Mouse (Mus musculus) hindbrain, embryonic 15.5 days (tissue): ENCODE results near the gene Krt1. TPM values are rescaled to one million over a fixed set of nuclear protein-coding genes. Genes with fewer than 3 reads are reported as not detected.

Experiments
- ATAC-seq: fragments of 200-750 bp; cut with Nextera tagmentation; 2 replicates; pipeline ENCODE4 v1.8.0; 2017; ENCODE audit warnings: low read depth, moderate number of reproducible peaks, moderate TSS enrichment; ENCODE audit not compliant: low FRiP score
- H3K27ac ChIP-seq: fragments of 300-500 bp; sonication (generic); replicated peaks from 2 replicates; pipeline ENCODE4 v1.5.1; 2015; ENCODE audit warnings: mild to moderate bottlenecking, inconsistent platforms
- H3K27me3 ChIP-seq: fragments of 300-500 bp; sonication (generic); 2 replicates; pipeline ENCODE4 v1.6.1; 2015; ENCODE audit warnings: control low read depth, inconsistent platforms
- H3K36me3 ChIP-seq: fragments of 300-500 bp; sonication (generic); 2 replicates; pipeline ENCODE4 v1.6.1; 2015; ENCODE audit warnings: control low read depth, inconsistent platforms
- H3K4me1 ChIP-seq: fragments of 300-500 bp; sonication (generic); replicated peaks from 2 replicates; pipeline ENCODE4 v1.6.1; 2015; ENCODE audit warnings: control low read depth, inconsistent platforms
- H3K4me2 ChIP-seq: fragments of 300-500 bp; sonication (generic); 2 replicates; pipeline ENCODE4 v1.6.1; 2015; ENCODE audit warnings: moderate library complexity, mild to moderate bottlenecking, inconsistent platforms
- H3K4me3 ChIP-seq: fragments of 300-500 bp; sonication (generic); 2 replicates; pipeline ENCODE4 v1.5.1; 2015; ENCODE audit warnings: mild to moderate bottlenecking, inconsistent platforms
- H3K9ac ChIP-seq: fragments of 300-500 bp; sonication (generic); 2 replicates; pipeline ENCODE4 v1.6.1; 2015; ENCODE audit warnings: inconsistent platforms
- H3K9me3 ChIP-seq: fragments of 300-500 bp; sonication (generic); 2 replicates; pipeline ENCODE4 v1.6.1; 2016; ENCODE audit warnings: control low read depth, inconsistent platforms
- WGBS: fragments of 180-500 bp; shearing (Covaris S2); methylation state at CpG from one replicate; pipeline ENCODE4 v1.1.7; 2015; 5-methylcytosine and 5-hydroxymethylcytosine counted together
- polyA plus RNA-seq: library from polyadenylated mRNA; unstranded; fragments of >200 nt; fragmentation: Nextera tagmentation; extraction: Ambion mirVana; gene quantifications from 2 replicates; pipeline ENCODE4 v1.2.1, GENCODE M21; 2015

Gene Krt1
- polyA plus RNA-seq, 1 experiment from 2014 or later, result 19.3 TPM

- H3K27ac ChIP-seq, result no peak overlapping the region
- H3K9ac ChIP-seq, result no peak overlapping the region
- H3K9me3 ChIP-seq, result no peaks in the 10 kb centered on the region
- no peaks in the 10 kb centered on the region for H3K36me3 ChIP-seq
- H3K4me3 ChIP-seq, result no peak overlapping the region
- H3K4me2 ChIP-seq, result no peak overlapping the region
- H3K27me3 ChIP-seq, result peaks cover 18% of the 10 kb centered on the region
- 46% methylated on average over 5 of the region's 5 CpGs for WGBS
- H3K4me1 ChIP-seq, result peaks cover 21% of the 10 kb centered on the region
- ATAC-seq, result no peak
Measured at GRCm38 (mm10) chr15:101856696-101857095, 6.1 kb upstream of the Krt1 start.

DNA sequence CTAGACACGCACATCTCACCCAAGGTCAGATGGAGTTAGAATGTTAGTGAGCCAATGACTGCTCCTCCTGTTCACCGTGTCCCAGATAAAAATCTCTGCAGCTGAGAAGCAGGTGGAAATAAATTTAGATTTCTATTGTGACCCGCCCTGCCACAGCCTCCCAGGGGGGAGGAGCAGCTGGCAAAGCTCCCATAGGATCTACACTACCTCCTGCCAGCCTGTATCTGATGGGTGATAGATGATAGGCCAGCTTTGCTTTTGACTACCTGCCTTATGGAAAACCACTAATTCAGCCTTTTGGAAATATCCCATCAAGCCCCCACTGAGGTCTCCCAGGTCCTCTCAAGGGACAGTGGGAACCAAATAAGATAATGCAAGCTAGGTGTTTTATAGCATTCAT is 5.1 kb upstream of the Krt1 start:
- Histone ChIP-seq H3K9me3 (no peaks in the 10 kb centered on the region), H3K4me2 (no peak overlapping the region), H3K27me3 (peaks cover 10% of the 10 kb centered on the region), H3K4me1 (peaks cover 20% of the 10 kb centered on the region), H3K9ac (no peak overlapping the region), H3K36me3 (no peaks in the 10 kb centered on the region), H3K4me3 (no peak overlapping the region), H3K27ac (no peak overlapping the region)
- WGBS, result 60% methylated on average over 3 of the region's 3 CpGs
- no peak for ATAC-seq

DNA sequence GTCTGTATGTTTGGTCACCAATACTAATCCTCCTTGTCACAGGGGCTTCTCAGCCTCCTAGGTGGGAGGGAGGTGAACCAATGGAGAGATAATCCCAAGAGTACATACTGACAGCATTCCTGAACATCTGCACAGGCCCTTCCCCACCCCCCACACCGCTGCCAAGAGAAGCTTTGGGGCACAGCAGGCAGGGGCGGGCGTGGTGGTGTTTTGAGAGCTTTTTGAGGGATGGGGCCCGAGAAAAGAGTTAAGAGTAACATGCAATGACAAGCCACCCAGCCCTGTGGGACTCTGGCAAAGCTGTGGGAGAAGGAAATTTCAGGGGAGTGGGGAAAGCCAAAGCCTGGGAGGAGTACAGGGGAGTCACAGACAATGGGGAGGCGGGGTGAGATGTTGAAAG is 3.7 kb upstream of the Krt1 start:
- H3K4me1 ChIP-seq, result peaks cover 10% of the 10 kb centered on the region
- H3K9me3 ChIP-seq, result no peaks in the 10 kb centered on the region
- H3K4me2 ChIP-seq, result no peak overlapping the region
- no peaks in the 10 kb centered on the region for H3K36me3 ChIP-seq
- H3K4me3 ChIP-seq, result no peak overlapping the region
- no peak overlapping the region for H3K9ac ChIP-seq
- 21% methylated on average over 5 of the region's 5 CpGs for WGBS
- H3K27ac ChIP-seq, result no peak overlapping the region
- ATAC-seq, result no peak
- peaks cover 9% of the 10 kb centered on the region for H3K27me3 ChIP-seq

DNA sequence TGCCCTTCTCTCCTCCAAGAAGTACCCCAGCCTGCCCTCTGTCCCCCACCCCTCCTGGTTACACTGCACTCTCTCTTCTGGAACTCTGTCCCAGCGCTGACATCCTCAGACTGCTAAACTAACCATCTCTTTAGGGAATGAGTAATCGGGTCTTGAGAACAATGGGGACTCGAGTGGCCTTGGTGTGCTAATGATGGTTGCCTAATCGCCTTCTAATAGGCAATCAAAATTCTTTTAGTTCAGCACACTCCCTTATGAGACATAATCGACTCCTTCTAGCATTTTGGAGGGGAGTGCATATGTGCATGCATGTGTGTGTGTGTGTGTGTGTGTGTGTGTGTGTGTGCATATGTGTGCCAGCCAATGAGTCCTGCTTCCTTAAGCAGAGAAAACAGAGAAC is 2.0 kb upstream of the Krt1 start:
- 22% methylated on average over 5 of the region's 5 CpGs for WGBS
- Histone ChIP-seq H3K9me3 (no peaks in the 10 kb centered on the region), H3K27ac (no peak overlapping the region)

GRCm38 (mm10) chr15:101845971-101846403 is 4.6 kb downstream of the Krt1 start:
- peak overlapping the region; percentile 62 for H3K9ac ChIP-seq
- peak overlapping the region; percentile 76 for H3K4me2 ChIP-seq
- H3K4me1 ChIP-seq, result peaks cover 17% of the 10 kb centered on the region
- WGBS, result under 1% methylated on average over 32 of the region's 37 CpGs
- H3K9me3 ChIP-seq, result no peaks in the 10 kb centered on the region
- peak overlapping the region; percentile 52 for H3K4me3 ChIP-seq
- peak overlapping the region; percentile 89 for H3K27ac ChIP-seq
- no peaks in the 10 kb centered on the region for H3K36me3 ChIP-seq
- peak; percentile 88 for ATAC-seq
- no peaks in the 10 kb centered on the region for H3K27me3 ChIP-seq

More for the DNA sequence above, 2.0 kb upstream of the Krt1 start:
- no peak overlapping the region for H3K4me2 ChIP-seq
- 0 out of 2 replicates have a peak, but pooled peaks cover 3% of the 10 kb centered on the region for H3K4me1 ChIP-seq
- H3K36me3 ChIP-seq, result no peaks in the 10 kb centered on the region
- H3K27me3 ChIP-seq, result peaks cover 1% of the 10 kb centered on the region; the same call in 1 of the 2 replicates
- no peak overlapping the region for H3K4me3 ChIP-seq
- no peak overlapping the region for H3K9ac ChIP-seq
- ATAC-seq, result no peak

DNA sequence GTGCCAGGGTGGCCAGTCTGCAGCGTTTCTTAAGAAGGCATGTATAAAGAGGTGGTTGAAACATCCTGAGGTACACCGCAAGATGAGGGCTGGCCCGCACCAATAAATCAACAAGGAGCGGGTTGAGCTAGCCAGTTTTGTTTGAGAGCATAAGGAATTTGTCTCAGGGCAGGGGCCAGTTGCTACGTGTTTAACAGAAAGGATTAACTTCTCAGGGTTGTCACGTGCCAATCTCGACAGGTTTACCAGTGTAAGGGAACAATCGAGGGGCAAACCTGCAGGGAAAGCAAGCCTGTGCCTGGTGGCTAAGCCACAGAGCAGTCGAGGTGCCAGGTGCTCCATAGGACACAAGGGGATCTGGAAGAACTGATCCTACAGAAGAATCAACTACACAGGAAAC is 7.4 kb downstream of the Krt1 start:
- Histone ChIP-seq H3K4me3 (no peak overlapping the region), H3K4me1 (peaks cover 17% of the 10 kb centered on the region), H3K9me3 (no peaks in the 10 kb centered on the region), H3K36me3 (no peaks in the 10 kb centered on the region), H3K9ac (no peak overlapping the region), H3K27ac (no peak overlapping the region), H3K4me2 (no peak overlapping the region), H3K27me3 (no peaks in the 10 kb centered on the region)
- WGBS, result 72% methylated on average over 9 of the region's 9 CpGs
- ATAC-seq, result no peak

- Histone ChIP-seq H3K9me3 (no peaks in the 10 kb centered on the region), H3K36me3 (no peaks in the 10 kb centered on the region), H3K27ac (no peak overlapping the region), H3K4me1 (no peaks in the 10 kb centered on the region), H3K4me2 (no peak overlapping the region), H3K9ac (no peak overlapping the region), H3K27me3 (no peaks in the 10 kb centered on the region; the same call in 1 of the 2 replicates), H3K4me3 (no peak overlapping the region)
- ATAC-seq, result no peak
- WGBS, result 72% methylated on average over 5 of the region's 5 CpGs
Measured at GRCm38 (mm10) chr15:101834784-101835328, 15.7 kb downstream of the Krt1 start.

DNA sequence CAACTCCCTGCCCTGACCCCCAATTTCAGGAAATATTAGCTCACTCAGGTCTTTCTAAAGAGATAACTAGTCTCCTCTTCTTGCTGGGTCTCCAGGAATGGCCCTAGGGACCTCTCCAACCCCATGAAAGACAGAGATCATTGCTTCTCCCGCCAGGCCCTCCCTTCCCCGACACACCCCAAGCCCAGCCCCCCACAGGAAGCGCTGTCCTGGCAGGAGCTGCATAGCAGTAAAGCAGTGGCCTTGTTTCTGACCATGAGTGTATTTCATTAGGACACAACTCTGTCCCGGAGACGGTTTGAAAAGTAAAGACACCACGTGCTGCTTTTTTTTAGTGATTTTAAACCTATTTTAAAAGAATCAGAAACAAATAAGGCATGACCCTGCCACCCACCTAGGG is 17.5 kb downstream of the Krt1 start:
- Histone ChIP-seq H3K9me3 (no peaks in the 10 kb centered on the region), H3K27ac (no peak overlapping the region), H3K9ac (no peak overlapping the region), H3K4me1 (no peaks in the 10 kb centered on the region), H3K4me2 (no peak overlapping the region), H3K4me3 (no peak overlapping the region), H3K36me3 (no peaks in the 10 kb centered on the region), H3K27me3 (no peaks in the 10 kb centered on the region; the same call in 1 of the 2 replicates)
- whole genome bisulfite sequencing, result 50% methylated on average over 6 of the region's 6 CpGs
- no peak for ATAC-seq

DNA sequence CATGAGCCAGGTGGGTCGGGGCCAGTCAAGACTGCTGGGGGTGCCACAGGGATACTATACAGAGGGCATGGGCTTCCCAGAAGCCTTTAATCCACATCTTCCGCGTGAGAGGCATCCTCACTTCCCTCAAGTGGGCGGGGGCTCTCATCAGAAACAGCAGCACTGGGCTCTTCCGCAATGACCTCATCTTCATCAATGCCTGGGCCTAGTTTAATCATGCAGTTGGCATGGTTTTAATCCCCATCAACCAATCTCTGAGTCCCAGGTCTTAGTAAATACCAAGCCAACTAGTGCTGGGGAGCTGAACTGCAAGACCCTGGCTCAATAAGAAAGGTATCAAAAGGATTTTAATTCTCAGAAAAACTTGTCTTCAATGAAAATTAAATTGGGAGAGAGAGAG is 21.2 kb downstream of the Krt1 start:
- H3K4me3 ChIP-seq, result no peak overlapping the region
- H3K9ac ChIP-seq, result no peak overlapping the region
- H3K27me3 ChIP-seq, result no peaks in the 10 kb centered on the region; the same call in 1 of the 2 replicates
- no peaks in the 10 kb centered on the region for H3K9me3 ChIP-seq
- WGBS, result 71% methylated on average over 5 of the region's 5 CpGs
- H3K36me3 ChIP-seq, result no peaks in the 10 kb centered on the region
- no peak overlapping the region for H3K27ac ChIP-seq
- no peaks in the 10 kb centered on the region for H3K4me1 ChIP-seq
- no peak overlapping the region for H3K4me2 ChIP-seq
- ATAC-seq, result no peak

DNA sequence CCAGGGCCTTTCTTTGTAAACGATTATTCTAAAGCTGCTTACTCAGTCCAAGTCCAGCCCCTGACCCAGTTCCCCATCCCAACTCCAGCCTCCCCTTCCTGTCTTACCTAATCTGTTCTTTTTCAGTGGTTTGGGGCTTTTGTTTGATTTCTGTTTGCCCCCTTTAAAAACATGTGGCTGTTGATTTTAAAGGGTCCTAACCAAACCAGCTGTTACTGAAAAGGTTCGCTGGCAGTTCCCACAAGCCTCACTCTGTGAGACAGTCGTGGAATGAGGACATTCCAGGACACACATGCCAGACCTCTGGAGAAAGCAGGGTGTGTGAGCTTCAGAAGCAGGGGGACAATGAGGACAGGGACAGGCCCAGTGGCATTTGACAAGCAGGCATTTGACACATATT is 28.8 kb downstream of the Krt1 start:
- no peak overlapping the region for H3K27ac ChIP-seq
- no peak overlapping the region for H3K4me2 ChIP-seq
- ATAC-seq, result no peak
- no peaks in the 10 kb centered on the region for H3K36me3 ChIP-seq
- no peak overlapping the region for H3K9ac ChIP-seq
- 42% methylated on average over 3 of the region's 3 CpGs for WGBS
- no peak overlapping the region for H3K4me3 ChIP-seq
- no peaks in the 10 kb centered on the region for H3K27me3 ChIP-seq
- H3K9me3 ChIP-seq, result no peaks in the 10 kb centered on the region
- no peaks in the 10 kb centered on the region for H3K4me1 ChIP-seq

- Histone ChIP-seq H3K4me3 (no peak within 1 kb of the TSS), H3K9me3 (no peaks in the 10 kb centered on the region), H3K36me3 (no peaks in the 10 kb centered on the region), H3K9ac (no peak within 1 kb of the TSS), H3K27ac (no peak within 1 kb of the TSS), H3K4me2 (no peak within 1 kb of the TSS), H3K27me3 (no peaks in the 10 kb centered on the region), H3K4me1 (no peaks in the 10 kb centered on the region)
- no peak for ATAC-seq
- WGBS, result 84% methylated on average over 16 of the region's 16 CpGs
Measured at GRCm38 (mm10) chr15:101817875-101818274, 32.7 kb downstream of the Krt1 start, which contains the start of gene Krt2. TSS of gene Krt2 (minus strand) at chr15:101818169.

DNA sequence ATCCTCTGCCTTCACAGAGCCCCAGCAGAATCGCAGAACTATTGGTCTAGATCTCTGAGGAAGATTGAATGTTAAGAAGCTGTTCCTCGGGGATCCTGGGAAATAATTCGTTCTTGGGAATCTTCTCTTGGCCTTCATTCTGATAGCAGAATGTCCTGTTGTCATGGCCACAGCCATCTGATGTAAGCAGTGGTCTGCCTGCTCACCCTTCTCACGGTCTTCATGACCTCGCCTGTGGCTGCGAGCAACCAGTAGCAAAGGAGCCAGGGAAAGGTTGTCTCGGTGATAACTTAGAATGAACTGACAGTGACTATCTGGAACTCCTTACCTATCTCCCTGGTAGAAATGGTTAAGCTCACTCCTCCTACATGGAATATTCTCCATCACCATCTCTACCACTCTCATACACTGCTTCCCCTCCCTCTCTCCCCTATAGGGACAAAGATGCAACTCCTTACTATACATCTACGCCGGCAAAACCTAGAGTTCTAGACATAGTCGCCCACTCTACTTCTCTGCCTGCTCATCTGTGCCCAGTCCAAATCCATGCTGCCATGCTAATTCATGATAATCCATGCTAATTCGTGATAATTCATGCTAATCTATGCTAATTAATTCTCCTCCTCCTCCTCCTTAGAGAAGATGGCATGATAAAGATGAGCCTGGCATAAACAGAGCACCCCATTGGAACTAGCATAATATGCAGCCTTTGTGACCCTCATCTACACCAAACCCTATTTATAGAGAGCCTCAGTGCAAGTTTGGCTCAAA is 47.4 kb downstream of the Krt1 start:
- no peaks in the 10 kb centered on the region for H3K36me3 ChIP-seq
- no peak overlapping the region for H3K4me2 ChIP-seq
- H3K4me1 ChIP-seq, result peaks cover 22% of the 10 kb centered on the region
- H3K27ac ChIP-seq, result peak overlapping the region; percentile 21; the same call in 1 of the 2 replicates
- no peaks in the 10 kb centered on the region for H3K27me3 ChIP-seq
- H3K4me3 ChIP-seq, result no peak overlapping the region
- H3K9me3 ChIP-seq, result no peaks in the 10 kb centered on the region
- WGBS, result 52% methylated on average over 11 of the region's 11 CpGs
- ATAC-seq, result peak; percentile 23; the same call in 1 of the 2 replicates
- H3K9ac ChIP-seq, result no peak overlapping the region
